In the genomic region with DNA sequence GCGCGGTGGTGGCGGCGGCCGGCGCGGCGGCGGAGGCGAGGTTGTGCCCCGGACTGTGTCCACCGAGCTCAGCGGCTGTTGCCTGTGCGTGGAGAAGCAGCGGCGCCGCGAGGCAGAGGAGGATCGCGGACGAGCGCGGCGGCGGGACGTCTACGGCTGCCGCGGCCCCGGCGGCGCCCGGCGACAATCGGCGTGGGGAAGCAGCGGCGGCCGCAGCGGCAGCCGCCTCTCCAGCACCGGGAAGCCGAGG, we compare ENCODE assay signal across 8 mouse cellular contexts. TPM values are rescaled to one million over a fixed set of nuclear protein-coding genes. Genes with fewer than 3 reads are reported as not detected.
DNase-seq lines count a peak whose midpoint lies in the region; ATAC-seq and TF ChIP-seq lines count a peak whose summit lies in the region.

A gene (plus strand): TSS at position 15 of the 250 bp plus-strand sequence.

- intact Hi-C loops in heart, adult 2 months (cut with DNase I), result loop anchor here (2.0 to 5.0 kb wide), 4 partner anchors 35 to 227 kb away; no protein-coding TSS in a partner anchor

- no peaks in the 10 kb centered on the region for H3K27me3 ChIP-seq in heart, adult 2 months (ENCODE audit: control insufficient read depth, insufficient read depth, low read length)

- H3K4me1 ChIP-seq in heart, adult 2 months (ENCODE audit: control insufficient read depth, insufficient read depth, low read length), result peaks cover 8% of the 10 kb centered on the region

- peak; percentile 6 for ATAC-seq in inflammation-experienced regulatory T-cells, adult 6 months
- no peak for ATAC-seq in megakaryocyte progenitor cell, adult 5-6 weeks (replicated peaks; ENCODE audit: poor library complexity)

- peak within 1 kb of the TSS; percentile 87 for H3K4me3 ChIP-seq in heart, adult 2 months

- peak within 1 kb of the TSS; percentile 99 for H3K27ac ChIP-seq in heart, adult 2 months

- TF ChIP-seq CTCF in heart, adult 2 months (IDR thresholded peaks at IDR 0.05), result 0 out of 2 replicates have a peak, but pooled peaks have one; percentile 14

- under 1% methylated on average over 43 of the region's 43 CpGs for WGBS in heart, adult 2 months

- peak within 1 kb of the TSS; percentile 96 for H3K9ac ChIP-seq in heart, adult 2 months (ENCODE audit: low read depth, low read length)

- no peaks in the 10 kb centered on the region; the same call in 1 of the 2 replicates for H3K79me2 ChIP-seq in heart, adult 2 months (replicated peaks; ENCODE audit: control insufficient read depth, insufficient read depth, low read length)

- no peak for DNase-seq in heart, adult 2 months
- no peak for DNase-seq in heart, adult 9 months (ENCODE audit: low spot score in 2 of 2)
- DNase-seq in adrenal gland, postnatal 10 days, result no peak
- no peak for DNase-seq in gastrocnemius, adult 8-10 months (ENCODE audit: low spot score in 2 of 2)
- no peak for DNase-seq in spleen, postnatal 14 days (ENCODE audit: low spot score in 2 of 2)
- no peak for DNase-seq in cerebellum, postnatal 4 days (ENCODE audit: low spot score in 2 of 2)

- TF ChIP-seq POLR2A in heart, adult 2 months (IDR thresholded peaks at IDR 0.05; ENCODE audit: insufficient read depth, low read depth, low read length), result peak; percentile 33; the same call in 1 of the 2 replicates

- TF ChIP-seq EP300 in heart, adult 2 months (IDR thresholded peaks at IDR 0.05; ENCODE audit: insufficient read depth, low read depth, low read length), result no peak

- peaks cover 9% of the 10 kb centered on the region; the same call in 1 of the 2 replicates for H3K36me3 ChIP-seq in heart, adult 2 months (ENCODE audit: control insufficient read depth, insufficient read depth, low read length)

RNA-seq across cellular contexts. Expression of the gene that starts here (rescaled TPM):
- total RNA-seq in heart, adult 2 months (2021), result 10 to 100 TPM; 41.7 to 44.3 TPM
- 18.3 and 28.5 TPM in 2 replicates for polyA plus RNA-seq in heart, adult 2 months (2012; rRNA removed)
- total RNA-seq in adrenal gland, postnatal 10 days (2021), result 10 to 100 TPM; 51.0 to 62.6 TPM
- 100 to 1,000 TPM; 161 to 203 (median 178) TPM for total RNA-seq in gastrocnemius, adult 8-10 months (2022)
- polyA plus RNA-seq in inflammation-experienced regulatory T-cells, adult 6 months (2017; shearing (Covaris generic)), result 10 to 100 TPM; 12.9 to 20.0 (median 19.0) TPM
- 68.8 and 76.0 TPM in 2 replicates for total RNA-seq in megakaryocyte progenitor cell, adult 5-6 weeks (2015)
- total RNA-seq in megakaryocyte progenitor cell, adult 5-6 weeks (2017), result 60.1 and 63.1 TPM in 2 replicates
